Mouse (Mus musculus) ES-E14 (cell line): ENCODE results near the gene Brap.

Experiments
- CHD2 ChIP-seq: IDR thresholded peaks from 2 replicates; pipeline ENCODE4 v1.6.1; 2014; ENCODE audit warnings: mild to moderate bottlenecking, low read depth, low read length, inconsistent platforms
- HCFC1 ChIP-seq: IDR thresholded peaks from 2 replicates; pipeline ENCODE4 v1.6.1; 2012; ENCODE audit warnings: low read length, inconsistent platforms, borderline replicate concordance; ENCODE audit not compliant: insufficient read depth
- MAFK ChIP-seq: IDR thresholded peaks from 2 replicates; pipeline ENCODE4 v1.6.1; 2014; ENCODE audit warnings: mild to moderate bottlenecking, low read depth, low read length, inconsistent platforms; ENCODE audit not compliant: insufficient read depth

- TF ChIP-seq CHD2 (no peak), MAFK (no peak), HCFC1 (no peak)
Observed at GRCm38 (mm10) chr5:121690482-121691211, 30.3 kb downstream of the Brap start.
